Mouse (Mus musculus): ENCODE results near the gene Dusp19.

The Dusp19 gene

GRCm38 (mm10) chr2:80638364-80639241, 21.8 kb downstream of the Dusp19 start:
- DNase-seq = peak; percentile 90

DNA sequence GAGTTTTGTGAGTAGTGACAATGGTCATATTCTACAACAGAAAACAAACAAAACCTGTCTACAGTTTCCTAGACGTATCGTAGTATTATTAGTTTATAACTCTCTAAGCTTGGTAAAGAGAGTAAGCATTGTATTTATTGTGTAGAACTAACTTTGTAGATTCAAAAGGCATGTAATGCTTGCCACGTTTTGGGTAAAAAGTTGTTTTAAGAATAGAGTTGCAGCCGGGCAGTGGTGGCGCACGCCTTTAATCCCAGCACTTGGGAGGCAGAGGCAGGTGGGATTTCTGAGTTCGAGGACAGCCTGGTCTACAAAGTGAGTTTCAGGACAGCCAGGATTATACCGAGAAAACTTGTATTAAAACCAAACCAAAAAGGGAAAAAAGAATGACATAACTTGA, 22.6 kb downstream of the Dusp19 start:
- DNase-seq = no peak

DNA sequence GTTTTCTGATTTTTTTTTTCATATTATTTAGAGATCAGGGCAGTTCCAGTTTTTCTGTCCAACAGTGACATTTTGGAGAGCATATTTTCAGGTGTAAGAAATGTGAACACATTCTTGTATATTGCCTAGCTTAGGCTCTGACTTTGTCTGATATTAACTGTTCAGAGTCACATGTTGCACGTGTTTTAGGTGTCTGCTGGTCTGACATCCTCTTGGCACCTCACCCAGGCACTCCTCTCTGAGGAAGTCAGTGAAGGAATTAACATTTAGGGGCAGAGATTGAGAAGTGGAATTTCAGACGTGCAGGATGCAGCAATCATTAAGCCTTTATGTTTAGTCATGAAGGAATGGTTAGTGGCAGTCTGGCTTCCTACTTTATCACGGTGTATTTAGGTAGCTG, 23.0 kb downstream of the Dusp19 start:
- no peak for DNase-seq

GRCm38 (mm10) chr2:80661414-80661813, 44.6 kb downstream of the Dusp19 start:
- no peak for DNase-seq

DNA sequence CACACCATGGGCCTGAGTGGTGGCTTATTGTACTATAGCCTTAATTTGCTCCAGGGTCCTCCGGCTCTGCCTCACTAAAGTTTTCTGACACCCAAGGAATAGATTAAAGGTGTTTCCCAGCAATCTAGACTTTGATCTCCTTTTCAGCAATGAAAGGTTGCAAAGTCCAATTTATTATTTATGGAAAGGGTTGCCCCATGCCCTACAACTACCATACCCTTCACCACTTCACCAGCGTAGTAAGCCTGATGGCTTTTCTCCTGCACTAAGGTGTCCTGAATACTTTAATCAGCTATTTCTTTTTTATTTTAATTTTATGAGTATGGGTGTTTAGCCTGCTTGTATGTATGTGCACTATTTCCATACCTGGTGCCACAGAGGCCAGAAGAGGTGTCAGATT, 45.8 kb downstream of the Dusp19 start:
- DNase-seq = no peak

DNA sequence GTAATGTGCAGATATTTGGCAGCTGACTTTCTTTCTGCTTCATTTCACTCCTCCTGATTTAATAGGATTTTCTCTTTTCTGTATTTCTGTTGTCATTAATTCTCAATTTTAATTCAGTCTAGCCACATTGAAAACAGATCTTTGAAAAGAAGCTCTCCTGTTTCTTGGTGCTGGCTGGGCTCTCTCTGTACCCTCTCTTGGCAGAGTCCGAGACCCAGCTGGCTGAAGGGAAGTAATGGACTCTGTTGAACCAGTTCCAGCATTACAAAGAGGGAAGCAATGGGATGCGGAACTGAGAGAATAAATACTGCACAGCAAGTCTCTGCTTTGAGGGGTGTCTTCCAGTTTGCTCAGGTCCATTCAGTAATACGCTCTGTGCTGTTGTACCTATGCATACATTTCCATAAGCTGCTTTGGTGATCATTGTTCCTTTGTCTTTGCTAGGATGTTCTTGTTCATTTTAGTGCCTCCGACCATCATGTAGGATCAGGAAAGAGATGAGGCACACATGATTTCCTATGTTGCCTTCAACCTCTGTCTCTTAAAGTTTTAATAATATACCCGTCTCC, 50.6 kb downstream of the Dusp19 start:
- no peak for DNase-seq

GRCm38 (mm10) chr2:80669868-80670666, 53.2 kb downstream of the Dusp19 start:
- no peak for DNase-seq

DNA sequence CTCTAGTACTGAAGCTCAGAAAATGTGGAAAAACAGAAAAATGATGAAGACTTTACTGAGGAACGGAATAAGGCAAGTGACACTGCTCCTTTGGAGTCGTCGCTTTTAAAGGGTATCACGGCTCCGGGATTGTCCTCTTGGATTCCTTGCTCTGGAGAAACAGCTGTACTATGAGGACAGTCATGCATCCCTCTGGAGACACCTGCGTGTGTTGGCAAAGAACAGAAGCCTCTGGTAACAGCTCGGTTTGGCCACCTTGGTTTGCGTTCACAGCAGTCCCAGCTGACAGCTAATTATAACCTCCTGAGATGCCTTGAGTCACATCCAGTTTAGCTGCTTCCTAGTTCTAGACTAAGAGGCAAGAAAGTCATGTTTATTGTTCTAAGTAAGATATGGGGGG, 62.0 kb downstream of the Dusp19 start:
- no peak for DNase-seq

Data from right cerebral cortex, postnatal 4 days (tissue).